Mouse (Mus musculus) frontal cortex, postnatal 14 days (tissue): ENCODE results near the gene Pdzd8.

Experiments
- DNase-seq, 2 experiments: peaks; one replicate each; pipeline ENCODE4 v3.0.0; 2022; ENCODE audit warnings: low spot score in 2 of 2

Gene Pdzd8

GRCm38 (mm10) chr19:59273190-59273589, 72.4 kb downstream of the Pdzd8 start:
- DNase-seq, result no peak

GRCm38 (mm10) chr19:59267417-59267963, 78.1 kb downstream of the Pdzd8 start:
- no peak for DNase-seq

- DNase-seq, result no peak
Observed at GRCm38 (mm10) chr19:59265907-59266306, 79.7 kb downstream of the Pdzd8 start.

GRCm38 (mm10) chr19:59264838-59265532, 80.6 kb downstream of the Pdzd8 start:
- DNase-seq, result no peak

- no peak for DNase-seq
Observed at GRCm38 (mm10) chr19:59263171-59263570, 82.4 kb downstream of the Pdzd8 start.

- no peak for DNase-seq
Observed at GRCm38 (mm10) chr19:59261604-59262003, 84.0 kb downstream of the Pdzd8 start.

- DNase-seq, result no peak
Observed at GRCm38 (mm10) chr19:59260718-59261442, 84.7 kb downstream of the Pdzd8 start, which contains the start of gene Slc18a2. TSS of gene Slc18a2 (plus strand) at chr19:59260896.

- DNase-seq, result no peak
Observed at GRCm38 (mm10) chr19:59259633-59260032, 85.9 kb downstream of the Pdzd8 start.

- no peak for DNase-seq
Observed at GRCm38 (mm10) chr19:59252651-59253050, 92.9 kb downstream of the Pdzd8 start.

GRCm38 (mm10) chr19:59248553-59249286, 96.9 kb downstream of the Pdzd8 start:
- no peak for DNase-seq

- no peak for DNase-seq
Observed at GRCm38 (mm10) chr19:59248144-59248543, 97.4 kb downstream of the Pdzd8 start.
